Mouse (Mus musculus): ENCODE results near the gene Ankrd2. TPM values are rescaled to one million over a fixed set of nuclear protein-coding genes. Genes with fewer than 3 reads are reported as not detected.
"Not testable (repeated sequence)": the region's sequence is repeated elsewhere in the genome, so short reads cannot be mapped to it uniquely, and the experiment has no call there.

Ankrd2 gene
- polyA plus RNA-seq, 1 experiment, result 0.34 TPM

GRCm38 (mm10) chr19:42080469-42080868, 44.7 kb downstream of the Ankrd2 start:
- TF ChIP-seq CTCF (IDR thresholded peaks at IDR 0.05; ENCODE audit: borderline replicate concordance, extremely low read depth, insufficient read depth, insufficient read length) (no peak), POLR2A (IDR thresholded peaks at IDR 0.05; ENCODE audit: borderline replicate concordance, extremely low read depth, insufficient read depth, insufficient read length, poor library complexity, severe bottlenecking) (no peak)
- DNase-seq (ENCODE audit: low read depth), result no peak

GRCm38 (mm10) chr19:42081613-42082012, 45.8 kb downstream of the Ankrd2 start:
- not testable (repeated sequence) for DNase-seq (ENCODE audit: low read depth)

- no peak for DNase-seq (ENCODE audit: low read depth)
- TF ChIP-seq CTCF (IDR thresholded peaks at IDR 0.05; ENCODE audit: borderline replicate concordance, extremely low read depth, insufficient read depth, insufficient read length), result no peak
- no peak for TF ChIP-seq POLR2A (IDR thresholded peaks at IDR 0.05; ENCODE audit: borderline replicate concordance, extremely low read depth, insufficient read depth, insufficient read length, poor library complexity, severe bottlenecking)
Measured at GRCm38 (mm10) chr19:42085690-42086089, 49.9 kb downstream of the Ankrd2 start.

- DNase-seq (ENCODE audit: low read depth), result peak; percentile 97
- TF ChIP-seq POLR2A (IDR thresholded peaks at IDR 0.05; ENCODE audit: borderline replicate concordance, extremely low read depth, insufficient read depth, insufficient read length, poor library complexity, severe bottlenecking) (peak; percentile 80; the same call in 1 of the 2 replicates), CTCF (IDR thresholded peaks at IDR 0.05; ENCODE audit: borderline replicate concordance, extremely low read depth, insufficient read depth, insufficient read length) (no peak)
Measured at GRCm38 (mm10) chr19:42086166-42086565, 50.4 kb downstream of the Ankrd2 start, which contains the start of gene Morn4. TSS of gene Morn4 (minus strand) at chr19:42086357.

- peak; percentile 73 for DNase-seq (ENCODE audit: low read depth)
- no peak for TF ChIP-seq CTCF (IDR thresholded peaks at IDR 0.05; ENCODE audit: borderline replicate concordance, extremely low read depth, insufficient read depth, insufficient read length)
- no peak for TF ChIP-seq POLR2A (IDR thresholded peaks at IDR 0.05; ENCODE audit: borderline replicate concordance, extremely low read depth, insufficient read depth, insufficient read length, poor library complexity, severe bottlenecking)
Measured at GRCm38 (mm10) chr19:42089103-42089747, 53.4 kb downstream of the Ankrd2 start.

GRCm38 (mm10) chr19:42089748-42090595, 54.2 kb downstream of the Ankrd2 start, which contains the start of gene Pi4k2a:
TSS of gene Pi4k2a (plus strand) at chr19:42090470.
- peak; percentile 100 for DNase-seq (ENCODE audit: low read depth)
- peak; percentile 95 for TF ChIP-seq POLR2A (IDR thresholded peaks at IDR 0.05; ENCODE audit: borderline replicate concordance, extremely low read depth, insufficient read depth, insufficient read length, poor library complexity, severe bottlenecking)
- TF ChIP-seq CTCF (IDR thresholded peaks at IDR 0.05; ENCODE audit: borderline replicate concordance, extremely low read depth, insufficient read depth, insufficient read length), result no peak

- TF ChIP-seq CTCF (IDR thresholded peaks at IDR 0.05; ENCODE audit: borderline replicate concordance, extremely low read depth, insufficient read depth, insufficient read length) (no peak), POLR2A (IDR thresholded peaks at IDR 0.05; ENCODE audit: borderline replicate concordance, extremely low read depth, insufficient read depth, insufficient read length, poor library complexity, severe bottlenecking) (no peak)
- DNase-seq (ENCODE audit: low read depth), result no peak
Measured at GRCm38 (mm10) chr19:42090637-42091141, 54.9 kb downstream of the Ankrd2 start.

Other genes starting within 250 kb of the Ankrd2 start
- 10.4 and 13.3 TPM in 2 replicates for gene Arhgap19, start 234.0 kb upstream of the Ankrd2 start, polyA plus RNA-seq (2012; rRNA removed)
- gene Frat1, start 206.0 kb upstream of the Ankrd2 start, polyA plus RNA-seq (2012; rRNA removed), result 12.0 and 14.8 TPM in 2 replicates
- gene Frat2, start 187.9 kb upstream of the Ankrd2 start, polyA plus RNA-seq (2012; rRNA removed), result 14.6 and 16.5 TPM in 2 replicates
- 14.7 and 17.1 TPM in 2 replicates for gene Rrp12, start 139.8 kb upstream of the Ankrd2 start, polyA plus RNA-seq (2012; rRNA removed)
- gene Pgam1, start 124.1 kb upstream of the Ankrd2 start, polyA plus RNA-seq (2012; rRNA removed), result 420 and 445 TPM in 2 replicates
- 30.5 and 31.5 TPM in 2 replicates for gene Exosc1, start 102.6 kb upstream of the Ankrd2 start, polyA plus RNA-seq (2012; rRNA removed)
- 85.1 and 121 TPM in 2 replicates for gene Zdhhc16, start 102.5 kb upstream of the Ankrd2 start, polyA plus RNA-seq (2012; rRNA removed)
- gene Mms19, start 54.8 kb upstream of the Ankrd2 start, polyA plus RNA-seq (2012; rRNA removed), result 66.3 and 88.7 TPM in 2 replicates
- gene Ubtd1, start 54.2 kb upstream of the Ankrd2 start, polyA plus RNA-seq (2012; rRNA removed), result 20.0 and 20.9 TPM in 2 replicates
- gene Hoga1, start 9.6 kb downstream of the Ankrd2 start, polyA plus RNA-seq (2012; rRNA removed), result 1.2 and 1.7 TPM in 2 replicates
- gene 4933411K16Rik, start 16.2 kb downstream of the Ankrd2 start, polyA plus RNA-seq (2012; rRNA removed), result 0.09 and 0.29 TPM in 2 replicates
- 128 and 144 TPM in 2 replicates for gene Morn4, start 50.4 kb downstream of the Ankrd2 start, polyA plus RNA-seq (2012; rRNA removed)
- gene Pi4k2a, start 54.5 kb downstream of the Ankrd2 start, polyA plus RNA-seq (2012; rRNA removed), result 41.3 and 44.6 TPM in 2 replicates
- 4.5 and 5.4 TPM in 2 replicates for gene Avpi1, start 93.1 kb downstream of the Ankrd2 start, polyA plus RNA-seq (2012; rRNA removed)
- gene Marveld1, start 111.4 kb downstream of the Ankrd2 start, polyA plus RNA-seq (2012; rRNA removed), result 15.2 and 16.7 TPM in 2 replicates
- 104 and 141 TPM in 2 replicates for gene Zfyve27, start 128.0 kb downstream of the Ankrd2 start, polyA plus RNA-seq (2012; rRNA removed)
- 4.5 and 4.6 TPM in 2 replicates for gene Sfrp5, start 166.3 kb downstream of the Ankrd2 start, polyA plus RNA-seq (2012; rRNA removed)
- gene Golga7b, start 211.6 kb downstream of the Ankrd2 start, polyA plus RNA-seq (2012; rRNA removed), result 20.5 and 33.7 TPM in 2 replicates

Measured in brain, embryonic 14.5 days (tissue).